Mouse (Mus musculus) liver, embryonic 18 days (tissue): ENCODE data around the gene Litaf. TPM values are rescaled to one million over a fixed set of nuclear protein-coding genes. Genes with fewer than 3 reads are reported as not detected.

ENCODE experiments used
- polyA plus RNA-seq: library from polyadenylated mRNA; depleted of rRNA; stranded (reverse); fragments of >200 nt; gene quantifications from 2 replicates; pipeline ENCODE4 v1.2.3, GENCODE M21; 2012; rRNA removed

Gene Litaf
- polyA plus RNA-seq: 31.8 and 40.7 TPM in 2 replicates

DNA sequence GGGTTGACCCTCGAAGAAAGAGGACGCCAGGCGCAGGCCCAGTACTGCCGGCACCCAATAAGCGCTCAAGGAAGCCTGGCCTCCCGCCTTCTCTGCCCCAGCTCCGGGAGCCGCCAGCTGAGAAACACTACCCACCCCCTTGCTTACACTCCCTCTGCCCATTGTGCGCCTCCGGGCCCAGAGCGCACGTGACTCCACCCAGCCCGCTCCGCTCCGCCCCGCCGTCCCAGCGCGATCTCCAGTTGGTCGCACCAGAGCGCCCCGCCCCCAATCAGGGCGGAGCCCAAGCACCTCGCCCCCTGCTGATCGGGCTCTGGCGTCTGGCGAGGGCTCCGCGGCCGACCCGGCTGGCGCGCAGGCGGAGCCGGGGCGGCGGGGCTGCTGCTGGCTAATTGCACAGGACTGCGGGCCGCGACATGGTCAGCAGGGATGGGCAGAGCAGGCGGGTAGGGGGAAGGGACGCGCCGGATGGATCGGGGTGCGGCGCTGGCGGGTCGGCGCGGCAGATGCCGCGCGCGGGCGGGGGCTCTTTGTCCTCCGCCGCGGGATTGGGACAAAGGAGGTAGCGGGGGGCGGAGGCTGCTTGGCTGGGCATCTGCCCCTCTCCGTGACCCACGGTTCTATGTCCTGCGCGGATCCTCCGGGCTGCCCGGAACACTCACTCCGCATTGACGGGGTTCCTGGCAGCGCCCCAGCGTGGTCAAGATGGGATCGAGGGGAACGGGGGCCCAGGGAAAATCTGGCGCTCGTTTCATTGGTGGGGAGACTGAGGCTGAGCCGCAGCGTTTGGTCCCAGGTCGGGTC, at the start of gene Litaf:
TSS of gene Litaf (minus strand) at position 129 of the 804 bp plus-strand sequence.

DNA sequence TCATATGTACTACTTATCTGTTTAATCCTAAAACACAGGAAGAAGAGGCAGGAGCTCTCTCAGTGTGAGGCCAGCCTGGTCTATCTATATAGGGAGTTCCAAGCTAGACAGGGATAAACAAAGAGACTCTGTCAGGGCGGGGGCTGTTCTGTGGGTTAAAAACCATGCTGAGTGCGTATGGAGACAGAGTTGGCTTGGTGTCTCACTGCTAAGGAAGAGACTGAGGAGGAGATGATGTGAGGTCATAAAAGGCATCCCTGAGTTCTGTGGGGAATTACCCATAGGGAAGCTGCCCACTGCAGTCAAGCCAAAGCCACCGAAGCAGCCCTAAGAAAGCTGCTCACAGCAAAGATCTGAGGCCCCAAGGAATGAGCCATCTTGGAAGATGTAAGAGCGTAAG, 5.3 kb downstream of the Litaf start, which contains the start of gene Snn:
TSS of gene Snn (plus strand) at position 301 of the 400 bp plus-strand sequence.

Other genes with a start within 250 kb of the Litaf start
- gene Rmi2, start 231.1 kb downstream of the Litaf start, polyA plus RNA-seq: 1.5 and 1.9 TPM in 2 replicates
- 4.8 and 5.9 TPM in 2 replicates for gene Snn, start 5.2 kb downstream of the Litaf start, polyA plus RNA-seq
- gene Txndc11, start 68.5 kb upstream of the Litaf start, polyA plus RNA-seq: 10.8 and 13.0 TPM in 2 replicates
- gene Zc3h7a, start 110.2 kb upstream of the Litaf start, polyA plus RNA-seq: 70.0 and 74.0 TPM in 2 replicates
- gene Rsl1d1, start 137.2 kb upstream of the Litaf start, polyA plus RNA-seq: 25.6 and 26.9 TPM in 2 replicates
- gene Gspt1, start 188.2 kb upstream of the Litaf start, polyA plus RNA-seq: 26.2 and 30.6 TPM in 2 replicates
- 0.08 TPM in 1 of 2 replicates, not detected in the other for gene Tnfrsf17, start 247.7 kb upstream of the Litaf start, polyA plus RNA-seq